In genomic region chr2:162947736-162948135, GRCm38 (mm10) we compare ENCODE assay signal across 8 mouse cellular contexts. TPM values are rescaled to one million over a fixed set of nuclear protein-coding genes. Genes with fewer than 3 reads are reported as not detected.
DNase-seq lines count a peak whose midpoint lies in the region; ATAC-seq and TF ChIP-seq lines count a peak whose summit lies in the region.

No protein-coding gene starts in this region.

- no peak overlapping the region for H3K27ac ChIP-seq in forebrain, embryonic 11.5 days (ENCODE audit: low read depth, low read length)
- no peak overlapping the region for H3K27ac ChIP-seq in stomach, embryonic 16.5 days (ENCODE audit: low read length)

- 39% methylated on average over 15 of the region's 15 CpGs for WGBS in lung, adult 2 months
- 32% methylated on average over 15 of the region's 15 CpGs for WGBS in forebrain, embryonic 11.5 days
- 28% methylated on average over 15 of the region's 15 CpGs for WGBS in stomach, embryonic 16.5 days

- no peak for TF ChIP-seq CTCF in lung, adult 2 months (IDR thresholded peaks at IDR 0.05; ENCODE audit: insufficient read depth, low read length)

- H3K9me3 ChIP-seq in forebrain, embryonic 11.5 days (ENCODE audit: control insufficient read depth, low read length): no peaks in the 10 kb centered on the region
- no peaks in the 10 kb centered on the region for H3K9me3 ChIP-seq in stomach, embryonic 16.5 days (replicated peaks; ENCODE audit: control insufficient read depth, low read length)

- no peaks in the 10 kb centered on the region for H3K4me1 ChIP-seq in lung, adult 2 months (ENCODE audit: control insufficient read depth, insufficient read depth, low read length)
- peaks cover 7% of the 10 kb centered on the region; the same call in 1 of the 2 replicates for H3K4me1 ChIP-seq in forebrain, embryonic 11.5 days (replicated peaks; ENCODE audit: control insufficient read depth, insufficient read depth, low read length)
- peaks cover 8% of the 10 kb centered on the region; the same call in 1 of the 2 replicates for H3K4me1 ChIP-seq in stomach, embryonic 16.5 days (ENCODE audit: control insufficient read depth, insufficient read depth, low read length)

- peak; percentile 25 to 50 for DNase-seq in lung, adult 18-20 months
- DNase-seq in lung, adult 2 months: no peak
- DNase-seq in forebrain, embryonic 11.5 days (ENCODE audit: low spot score): no peak
- peak; percentile 65 for DNase-seq in kidney, postnatal 10 days
- peak; percentile 43 for DNase-seq in lung, postnatal 10 days
- no peak for DNase-seq in thymus, postnatal 4 days

- no peaks in the 10 kb centered on the region for H3K36me3 ChIP-seq in forebrain, embryonic 11.5 days (ENCODE audit: control insufficient read depth, insufficient read depth, low read length)
- no peaks in the 10 kb centered on the region for H3K36me3 ChIP-seq in stomach, embryonic 16.5 days (ENCODE audit: control insufficient read depth, insufficient read depth, low read length)

- H3K9ac ChIP-seq in forebrain, embryonic 11.5 days (ENCODE audit: low read length): no peak overlapping the region
- peak overlapping the region; percentile 41; the same call in 1 of the 2 replicates for H3K9ac ChIP-seq in stomach, embryonic 16.5 days (ENCODE audit: low read length)

- H3K4me3 ChIP-seq in lung, adult 2 months (replicated peaks; ENCODE audit: extremely low read depth, low read depth, low read length): no peak overlapping the region
- no peak overlapping the region for H3K4me3 ChIP-seq in forebrain, embryonic 11.5 days (ENCODE audit: low read depth, low read length)
- peak overlapping the region; percentile 28 for H3K4me3 ChIP-seq in stomach, embryonic 16.5 days (replicated peaks; ENCODE audit: low read length)

- ATAC-seq in forebrain, embryonic 11.5 days (replicated peaks; ENCODE audit: low FRiP score): no peak
- ATAC-seq in stomach, embryonic 16.5 days (ENCODE audit: insufficient read depth, low FRiP score): peak; percentile 27; the same call in 1 of the 2 replicates
- ATAC-seq in megakaryocyte, adult 5-6 weeks (ENCODE audit: poor library complexity, severe bottlenecking): no peak

- TF ChIP-seq POLR2A in lung, adult 2 months (IDR thresholded peaks at IDR 0.05; ENCODE audit: borderline replicate concordance, extremely low read depth, low read depth, low read length): no peak

- H3K27me3 ChIP-seq in forebrain, embryonic 11.5 days (ENCODE audit: control insufficient read depth, insufficient read depth, low read length): peaks cover 2% of the 10 kb centered on the region; the same call in 1 of the 2 replicates
- peaks cover 9% of the 10 kb centered on the region; the same call in 1 of the 2 replicates for H3K27me3 ChIP-seq in stomach, embryonic 16.5 days (ENCODE audit: control insufficient read depth, insufficient read depth, low read length)

- H3K4me2 ChIP-seq in forebrain, embryonic 11.5 days (ENCODE audit: low read depth, low read length, severe bottlenecking): peak overlapping the region; percentile 41; the same call in 1 of the 2 replicates
- peak overlapping the region; percentile 48 for H3K4me2 ChIP-seq in stomach, embryonic 16.5 days (ENCODE audit: low read depth, low read length)

RNA-seq across cellular contexts. Expression of gene L3mbtl1, which starts 4.5 kb away (rescaled TPM):
- polyA plus RNA-seq in lung, adult 2 months (2012; rRNA removed): 0.30 TPM in 1 of 2 replicates, not detected in the other
- 0.16 and 0.21 TPM in 2 replicates for polyA plus RNA-seq in forebrain, embryonic 11.5 days (2014; fragmentation: Nextera tagmentation; extraction: Ambion mirVana)
- polyA plus RNA-seq in stomach, embryonic 16.5 days (2015; fragmentation: Nextera tagmentation; extraction: Ambion mirVana): 0.19 and 0.34 TPM in 2 replicates
- total RNA-seq in megakaryocyte, adult 5-6 weeks (2015): 0.04 and 0.27 TPM in 2 replicates
- total RNA-seq in megakaryocyte, adult 5-6 weeks (2017): 0.16 TPM in 1 of 2 replicates, not detected in the other

RNA-seq across cellular contexts. Expression of gene Srsf6, which starts 16.4 kb away (rescaled TPM):
- polyA plus RNA-seq in lung, adult 2 months (2012; rRNA removed): 75.3 and 87.2 TPM in 2 replicates
- polyA plus RNA-seq in forebrain, embryonic 11.5 days (2014; fragmentation: Nextera tagmentation; extraction: Ambion mirVana): 297 and 311 TPM in 2 replicates
- 138 and 150 TPM in 2 replicates for polyA plus RNA-seq in stomach, embryonic 16.5 days (2015; fragmentation: Nextera tagmentation; extraction: Ambion mirVana)
- total RNA-seq in megakaryocyte, adult 5-6 weeks (2015): 118 and 120 TPM in 2 replicates
- total RNA-seq in megakaryocyte, adult 5-6 weeks (2017): 111 and 123 TPM in 2 replicates

RNA-seq across cellular contexts. Expression of gene Sgk2, which starts 39.4 kb away (rescaled TPM):
- 0.05 and 0.11 TPM in 2 replicates for polyA plus RNA-seq in lung, adult 2 months (2012; rRNA removed)
- polyA plus RNA-seq in forebrain, embryonic 11.5 days (2014; fragmentation: Nextera tagmentation; extraction: Ambion mirVana): not detected in 2 replicates
- polyA plus RNA-seq in stomach, embryonic 16.5 days (2015; fragmentation: Nextera tagmentation; extraction: Ambion mirVana): 1.0 and 1.4 TPM in 2 replicates
- total RNA-seq in megakaryocyte, adult 5-6 weeks (2015): not detected in 2 replicates
- not detected in 2 replicates for total RNA-seq in megakaryocyte, adult 5-6 weeks (2017)

Comparison
In these comparisons a context has a peak if more than half of its experiments do, and no peak if none do; other contexts are left out.
1. DNase-seq: peak in lung, adult 18-20 months (2 of 2), kidney, postnatal 10 days (single experiment) and lung, postnatal 10 days (single experiment); none in lung, adult 2 months (single experiment), forebrain, embryonic 11.5 days (single experiment) and thymus, postnatal 4 days (single experiment).